Mouse (Mus musculus) spleen, postnatal 36 days (tissue): ENCODE results near the gene Adssl1.

ENCODE experiments used
- DNase-seq, 2 experiments: peaks; one replicate each; pipeline ENCODE4 v3.0.0; 2022; ENCODE audit warnings: low spot score in 2 of 2, mixed read lengths in 1 of 2

Gene Adssl1

DNA sequence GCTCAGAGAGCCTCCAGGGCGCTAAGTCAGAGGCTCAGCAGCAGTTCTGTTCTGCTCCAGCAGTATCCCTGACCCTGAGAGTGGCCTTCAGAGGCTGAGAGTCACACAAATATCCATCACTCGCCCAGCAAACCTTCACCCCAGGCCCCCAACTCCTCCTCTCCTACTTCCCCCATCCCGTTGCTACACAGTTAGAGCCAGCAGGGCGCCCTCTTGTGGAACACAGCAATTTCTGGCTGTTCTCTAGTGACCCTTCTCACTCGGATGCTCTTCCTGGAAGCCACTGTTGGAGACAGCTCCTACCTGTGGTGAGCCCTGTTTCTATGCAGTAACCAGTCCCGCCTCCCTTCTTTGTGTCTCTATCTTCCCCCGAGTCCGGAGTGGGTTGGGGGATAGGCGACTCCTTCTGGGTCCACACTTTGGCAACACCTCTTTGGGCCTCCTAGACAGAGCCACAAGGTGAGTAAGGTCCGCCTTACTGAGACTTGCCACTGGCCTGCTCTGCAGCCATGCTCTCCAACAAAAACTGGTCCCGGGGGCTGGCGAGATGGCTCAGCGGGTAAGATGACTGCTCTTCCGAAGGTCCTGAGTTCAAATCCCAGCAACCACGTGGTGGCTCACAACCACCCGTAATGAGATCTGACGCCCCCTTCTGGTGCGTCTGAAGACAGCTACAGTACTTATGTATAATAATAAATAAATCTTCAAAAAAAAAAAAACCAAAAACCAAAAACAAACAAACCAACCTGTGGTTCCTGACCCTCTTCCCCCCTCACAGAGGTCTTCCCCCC is 55.6 kb downstream of the Adssl1 start:
- peak; percentile 75 to 84 for DNase-seq

GRCm38 (mm10) chr12:112677076-112677475 is 57.2 kb downstream of the Adssl1 start:
- no peak for DNase-seq

DNA sequence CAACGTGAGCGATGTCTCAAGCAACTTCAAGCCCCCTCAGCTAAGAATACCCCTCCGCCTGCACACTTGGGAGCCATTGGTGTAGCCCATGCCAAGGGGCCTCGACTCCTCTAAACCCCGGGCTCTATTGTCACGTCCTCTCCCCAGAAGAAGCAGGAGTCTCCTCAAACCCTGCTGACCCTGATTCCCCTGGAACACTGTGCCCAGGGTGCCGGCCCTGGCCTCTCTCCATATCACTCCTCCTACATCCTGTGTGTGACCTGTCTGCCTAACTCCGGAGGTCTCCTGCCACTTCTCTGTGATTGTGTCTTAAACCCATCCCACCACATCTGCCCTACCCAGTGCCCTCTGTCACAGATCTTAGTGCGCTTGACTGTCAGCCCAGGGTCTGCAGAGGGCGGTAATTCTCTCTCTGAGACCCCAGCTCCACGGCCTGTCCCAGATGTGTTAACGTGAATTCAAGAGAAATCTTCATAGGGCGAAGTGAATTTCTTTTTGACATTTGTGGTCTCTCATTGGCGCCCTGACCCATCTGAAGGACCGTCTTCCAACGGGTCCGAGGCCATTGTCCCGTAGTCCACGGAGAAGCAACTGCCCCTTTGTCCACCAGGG is 58.2 kb downstream of the Adssl1 start:
- DNase-seq = no peak

- DNase-seq = peak; percentile 24 to 25
Measured at GRCm38 (mm10) chr12:112678555-112679026, 58.7 kb downstream of the Adssl1 start, which contains the start of gene Zbtb42. Gene Zbtb42, plus strand, starts transcription at chr12:112678828.

- DNase-seq = peak; percentile 30 to 31
Measured at GRCm38 (mm10) chr12:112679027-112679996, 59.5 kb downstream of the Adssl1 start.

DNA sequence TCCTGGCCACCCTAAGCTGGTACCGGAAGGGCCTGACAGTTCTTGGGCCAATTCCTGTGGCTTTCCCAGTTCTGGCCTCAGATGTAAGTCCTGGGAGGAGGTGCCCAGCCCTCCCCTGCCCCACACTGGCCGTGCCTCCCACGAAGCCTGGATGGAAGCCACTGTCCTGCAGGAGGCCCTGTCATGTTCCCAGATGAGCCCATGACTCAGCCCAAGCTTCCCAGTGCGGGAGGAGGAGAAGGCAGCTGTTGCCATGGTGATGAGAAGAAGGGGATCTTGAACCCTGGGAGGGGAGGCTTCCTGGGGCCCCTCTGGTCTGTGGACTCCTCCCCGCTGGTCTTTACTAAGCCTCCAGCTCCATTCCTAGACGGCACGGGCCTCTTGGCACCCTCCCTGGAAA is 63.5 kb downstream of the Adssl1 start:
- DNase-seq = no peak

DNA sequence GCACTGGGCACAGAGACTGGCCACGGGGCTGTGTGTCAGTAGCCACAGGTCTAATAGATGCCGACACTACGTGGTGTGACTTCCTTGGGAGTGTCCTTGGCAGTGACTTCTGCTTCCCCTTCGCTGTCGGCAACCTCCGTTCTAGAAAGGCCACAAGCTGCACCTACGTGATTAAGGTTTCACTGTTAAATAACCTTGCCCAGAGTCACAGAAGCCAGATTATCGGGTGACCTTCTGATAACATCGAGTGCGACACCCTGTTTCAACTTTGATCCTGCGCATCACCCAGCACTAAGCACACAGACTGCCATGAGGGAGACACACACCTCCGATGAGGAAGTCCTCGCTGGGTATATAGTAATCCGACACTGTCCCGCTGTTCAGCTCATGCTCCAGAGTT is 68.6 kb downstream of the Adssl1 start:
- peak; percentile 32 to 42 for DNase-seq
